Mouse (Mus musculus) myocyte (in vitro differentiated cells): ENCODE results near the gene H2-Ke6. TPM values are rescaled to one million over a fixed set of nuclear protein-coding genes. Genes with fewer than 3 reads are reported as not detected.

Experiments used
- H3K27me3 ChIP-seq: one replicate; pipeline ENCODE4 v1.6.1; 2011; ENCODE audit not compliant: control insufficient read depth, insufficient read depth, insufficient read length
- H3K36me3 ChIP-seq: one replicate; pipeline ENCODE4 v1.6.1; 2011; ENCODE audit not compliant: control insufficient read depth, insufficient read depth
- H3K4me2 ChIP-seq: one replicate; pipeline ENCODE4 v1.6.1; 2011; ENCODE audit warnings: low read depth, control low read depth
- H3K4me3 ChIP-seq: one replicate; pipeline ENCODE4 v1.5.1; 2011; ENCODE audit warnings: mild to moderate bottlenecking, control low read depth, moderate library complexity
- H3K79me2 ChIP-seq: one replicate; pipeline ENCODE4 v1.6.1; 2011; ENCODE audit not compliant: control insufficient read depth, insufficient read depth
- H3ac ChIP-seq: one replicate; pipeline ENCODE4 v1.6.1; 2011; ENCODE audit not compliant: control insufficient read depth, insufficient read length
- CEBPB ChIP-seq: IDR thresholded peaks from 2 replicates; pipeline ENCODE4 v1.6.1; 2011; ENCODE audit warnings: mild to moderate bottlenecking, moderate library complexity; ENCODE audit not compliant: poor library complexity, insufficient read depth, severe bottlenecking
- E2F4 ChIP-seq: IDR thresholded peaks from one replicate; pipeline ENCODE4 v1.6.1; 2011; ENCODE audit warnings: mild to moderate bottlenecking, control low read depth, moderate library complexity; ENCODE audit not compliant: insufficient read depth
- MAX ChIP-seq: IDR thresholded peaks from one replicate; pipeline ENCODE4 v1.6.1; 2011; ENCODE audit warnings: low read depth, mild to moderate bottlenecking, control low read depth
- MYOD1 ChIP-seq, 3 experiments: IDR thresholded peaks; one replicate each; pipeline ENCODE4 v1.6.1; 2011; ENCODE audit warnings: control low read depth in 2 of 3, low read depth in 2 of 3, mild to moderate bottlenecking in 2 of 3, moderate library complexity in 1 of 3; ENCODE audit not compliant: insufficient read length in 2 of 3, control insufficient read depth in 1 of 3
- MYOG ChIP-seq, 3 experiments: IDR thresholded peaks; one replicate each; pipeline ENCODE4 v1.6.1; 2011; ENCODE audit warnings: control low read depth in 2 of 3, low read depth in 2 of 3, mild to moderate bottlenecking in 2 of 3; ENCODE audit not compliant: insufficient read length in 2 of 3, control insufficient read depth in 1 of 3, insufficient read depth in 1 of 3
- POLR2A ChIP-seq: IDR thresholded peaks from one replicate; pipeline ENCODE4 v1.6.1; 2011; ENCODE audit warnings: low read depth, mild to moderate bottlenecking, control low read depth, moderate library complexity; ENCODE audit not compliant: insufficient read length
- POLR2AphosphoS2 ChIP-seq: IDR thresholded peaks from one replicate; pipeline ENCODE4 v1.6.1; 2011; ENCODE audit warnings: low read depth, control low read depth; ENCODE audit not compliant: insufficient read length
- REST ChIP-seq: IDR thresholded peaks from one replicate; pipeline ENCODE4 v1.6.1; 2011; ENCODE audit warnings: mild to moderate bottlenecking, control low read depth, moderate library complexity; ENCODE audit not compliant: insufficient read depth, insufficient read length
- SRF ChIP-seq: IDR thresholded peaks from one replicate; pipeline ENCODE4 v1.6.1; 2011; ENCODE audit warnings: low read depth; ENCODE audit not compliant: control insufficient read depth, insufficient read length
- TCF12 ChIP-seq: IDR thresholded peaks from one replicate; pipeline ENCODE4 v1.6.1; 2011; ENCODE audit warnings: mild to moderate bottlenecking, control low read depth; ENCODE audit not compliant: poor library complexity, insufficient read depth, severe bottlenecking
- TCF3 ChIP-seq: IDR thresholded peaks from one replicate; pipeline ENCODE4 v1.6.1; 2011; ENCODE audit warnings: low read depth, control low read depth; ENCODE audit not compliant: insufficient read length
- USF1 ChIP-seq: IDR thresholded peaks from one replicate; pipeline ENCODE4 v1.6.1; 2011; ENCODE audit warnings: low read depth, mild to moderate bottlenecking, control low read depth, moderate library complexity
- polyA plus RNA-seq: library from polyadenylated mRNA; unstranded; fragments of >200 nt; fragmentation: generic; extraction: Trizol; gene quantifications from one replicate; pipeline ENCODE4 v1.2.1, GENCODE M21; 2012; ENCODE audit warnings: missing spikeins

Gene H2-Ke6
- polyA plus RNA-seq, 1 experiment = 51.1 TPM

DNA sequence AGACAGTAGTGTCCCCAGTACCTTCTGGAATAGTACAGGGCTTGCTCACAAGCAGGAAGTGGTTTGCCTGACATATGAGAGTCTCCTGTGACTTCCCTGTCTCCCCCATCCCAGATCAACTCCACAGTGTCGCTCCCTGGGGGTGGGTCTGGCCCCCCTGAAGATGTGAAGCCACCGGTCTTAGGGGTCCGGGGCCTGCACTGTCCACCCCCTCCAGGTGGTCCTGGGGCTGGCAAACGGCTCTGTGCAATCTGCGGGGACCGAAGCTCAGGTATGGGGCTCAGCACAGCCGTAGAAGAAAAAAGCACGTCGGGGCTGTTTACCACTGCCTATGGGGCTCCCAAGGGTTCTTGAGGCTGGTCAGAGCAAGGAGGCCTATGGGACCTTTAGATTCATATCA, 5.6 kb upstream of the H2-Ke6 start:
- peaks cover 39% of the 10 kb centered on the region for H3K79me2 ChIP-seq
- TF ChIP-seq MYOD1 (IDR thresholded peaks at IDR 0.05; ENCODE audit: control insufficient read depth in 1 of 3, insufficient read length in 2 of 3, low read depth in 2 of 3) = no peak
- TF ChIP-seq REST = no peak
- TF ChIP-seq TCF3 = no peak
- TF ChIP-seq SRF = no peak
- TF ChIP-seq MAX = no peak
- TF ChIP-seq CEBPB = no peak
- no peak for TF ChIP-seq POLR2AphosphoS2
- no peak for TF ChIP-seq E2F4
- H3ac ChIP-seq = no peak overlapping the region
- peaks cover 13% of the 10 kb centered on the region for H3K36me3 ChIP-seq
- peak overlapping the region; percentile 88 for H3K4me2 ChIP-seq
- peak overlapping the region; percentile 99 for H3K4me3 ChIP-seq
- H3K27me3 ChIP-seq = no peaks in the 10 kb centered on the region

DNA sequence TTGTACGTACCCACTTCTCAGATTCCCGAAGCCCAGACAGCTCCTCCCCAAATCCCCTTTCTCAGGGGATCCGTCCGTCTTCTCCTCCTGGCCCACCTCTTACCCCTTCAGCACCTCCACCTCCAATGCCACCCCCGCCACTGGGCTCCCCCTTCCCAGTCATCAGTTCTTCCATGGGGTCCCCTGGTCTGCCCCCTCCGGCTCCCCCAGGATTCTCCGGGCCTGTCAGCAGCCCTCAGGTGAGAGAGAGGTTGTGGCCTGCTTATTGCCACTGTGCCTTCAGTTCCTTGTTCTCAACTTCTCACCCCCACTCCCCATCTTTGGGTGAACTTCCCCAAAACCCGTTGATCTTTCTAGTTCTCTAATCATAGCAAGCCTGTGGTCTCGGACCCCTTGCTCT, 4.9 kb upstream of the H2-Ke6 start:
- Histone ChIP-seq H3K27me3 (no peaks in the 10 kb centered on the region), H3K79me2 (peaks cover 39% of the 10 kb centered on the region), H3K4me3 (peak overlapping the region; percentile 99), H3K36me3 (peaks cover 17% of the 10 kb centered on the region), H3K4me2 (peak overlapping the region; percentile 88), H3ac (peak overlapping the region; percentile 71)
- no peak for TF ChIP-seq TCF3
- no peak for TF ChIP-seq SRF
- no peak for TF ChIP-seq CEBPB
- TF ChIP-seq TCF12 = no peak
- no peak for TF ChIP-seq POLR2A
- no peak for TF ChIP-seq REST

DNA sequence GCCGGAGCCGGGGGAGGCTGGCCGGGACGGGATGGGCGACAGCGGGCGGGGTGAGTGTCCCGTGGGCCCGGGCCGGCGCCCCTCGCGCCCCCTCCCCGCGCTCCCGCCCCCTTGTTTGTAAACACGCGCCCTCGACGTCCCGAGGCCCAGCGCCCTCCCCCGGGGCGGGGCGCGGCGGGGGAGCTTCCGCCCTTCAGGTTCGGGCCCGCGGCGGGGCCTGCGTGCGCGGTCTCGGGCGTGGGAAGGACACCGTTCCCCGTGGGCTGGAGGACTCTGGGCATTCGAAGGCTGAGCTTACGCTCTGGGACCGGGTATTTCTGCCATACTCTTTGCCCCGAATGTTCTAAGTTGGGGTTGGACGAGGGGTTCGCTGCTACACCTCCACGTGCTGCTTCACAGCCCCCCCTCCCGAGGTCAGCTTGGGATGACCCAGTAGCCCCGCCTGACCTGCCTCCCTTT, 4.3 kb upstream of the H2-Ke6 start:
- Histone ChIP-seq H3K79me2 (peaks cover 39% of the 10 kb centered on the region), H3ac (peak overlapping the region; percentile 71), H3K4me3 (peak overlapping the region; percentile 99), H3K36me3 (peaks cover 12% of the 10 kb centered on the region), H3K27me3 (no peaks in the 10 kb centered on the region), H3K4me2 (peak overlapping the region; percentile 88)
- TF ChIP-seq E2F4 (peak; percentile 48), POLR2A (peak; percentile 75), REST (no peak)

DNA sequence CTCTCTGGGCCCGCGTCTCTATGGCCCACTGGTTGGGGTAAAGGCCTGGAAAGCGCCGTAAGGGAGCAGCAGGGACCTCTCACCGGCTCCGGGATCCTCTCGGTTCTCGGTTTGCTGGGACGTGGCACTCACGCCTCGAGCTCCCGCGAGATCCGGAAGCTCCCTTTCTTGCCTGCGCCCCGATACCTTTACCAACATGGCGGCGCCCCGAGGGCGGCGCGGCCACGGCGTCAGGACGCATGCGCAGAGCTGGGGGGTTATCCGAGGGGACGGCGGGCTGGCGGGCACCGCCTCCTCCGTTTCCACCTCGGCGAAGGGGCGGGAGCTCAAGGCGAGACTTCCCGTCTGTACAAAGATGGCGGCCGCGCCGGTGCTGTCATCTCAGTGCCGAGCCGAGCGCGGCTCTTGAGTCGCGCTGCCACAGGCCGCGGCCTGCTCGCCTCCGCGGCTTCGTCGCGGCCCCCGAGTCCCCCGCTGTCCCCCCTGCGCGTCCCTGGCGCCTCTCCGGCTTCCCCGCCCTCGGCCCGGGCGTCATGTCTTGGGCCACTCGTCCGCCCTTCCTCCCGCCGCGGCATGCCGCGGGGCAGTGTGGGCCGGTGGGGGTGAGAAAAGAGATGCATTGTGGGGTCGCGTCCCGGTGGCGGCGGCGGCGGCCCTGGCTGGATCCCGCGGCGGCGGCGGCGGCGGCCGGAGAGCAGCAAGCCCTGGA, 3.8 kb upstream of the H2-Ke6 start, which contains the start of the genes Slc39a7 and Rxrb:
Gene Slc39a7, minus strand, starts transcription at position 218 of the 709 bp plus-strand sequence.
Gene Rxrb, plus strand, starts transcription at position 348 of the 709 bp plus-strand sequence.
- H3K4me3 ChIP-seq = peak within 1 kb of the TSS; percentile 99
- peaks cover 39% of the 10 kb centered on the region for H3K79me2 ChIP-seq
- H3K36me3 ChIP-seq = peaks cover 12% of the 10 kb centered on the region
- no peak for TF ChIP-seq TCF12
- TF ChIP-seq POLR2A = peak; percentile 62
- peak in 1 of 3 experiments; percentile 4 for TF ChIP-seq MYOG (IDR thresholded peaks at IDR 0.05; ENCODE audit: control insufficient read depth in 1 of 3, insufficient read depth in 1 of 3, insufficient read length in 2 of 3, low read depth in 2 of 3)
- TF ChIP-seq CEBPB = no peak
- TF ChIP-seq POLR2AphosphoS2 = peak; percentile 80
- TF ChIP-seq TCF3 = no peak
- TF ChIP-seq E2F4 = no peak
- no peak for TF ChIP-seq MAX
- no peak for TF ChIP-seq REST
- TF ChIP-seq SRF = no peak
- no peak for TF ChIP-seq USF1
- no peak for TF ChIP-seq MYOD1 (IDR thresholded peaks at IDR 0.05; ENCODE audit: control insufficient read depth in 1 of 3, insufficient read length in 2 of 3, low read depth in 2 of 3)
- peak within 1 kb of the TSS; percentile 71 for H3ac ChIP-seq
- H3K27me3 ChIP-seq = no peaks in the 10 kb centered on the region
- peak within 1 kb of the TSS; percentile 95 for H3K4me2 ChIP-seq

DNA sequence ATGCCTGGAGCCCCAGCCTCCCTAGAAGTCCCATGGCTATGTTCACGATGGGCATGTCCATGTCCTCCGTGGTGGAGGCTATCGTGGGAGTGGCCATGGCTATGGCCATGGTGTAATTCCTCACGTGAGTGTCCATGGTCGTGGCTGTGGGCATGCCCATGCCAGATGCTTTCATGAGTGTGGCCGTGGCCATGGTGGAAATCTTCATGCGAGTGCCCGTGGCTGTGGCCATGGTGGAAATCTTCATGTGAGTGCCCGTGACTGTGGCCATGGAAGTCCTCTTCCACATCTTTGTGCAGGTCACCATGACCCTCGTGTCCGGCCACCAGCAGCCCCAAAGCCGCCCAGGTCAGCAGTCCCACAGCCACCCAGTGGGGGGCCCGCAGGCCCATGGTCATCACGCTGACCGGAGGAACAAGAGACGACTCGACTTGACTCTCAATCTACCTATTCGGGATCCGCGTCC, 3.0 kb upstream of the H2-Ke6 start:
- peaks cover 12% of the 10 kb centered on the region for H3K36me3 ChIP-seq
- peak overlapping the region; percentile 71 for H3ac ChIP-seq
- TF ChIP-seq POLR2AphosphoS2 (peak; percentile 65), MAX (no peak), TCF12 (no peak), SRF (no peak), MYOG (IDR thresholded peaks at IDR 0.05; ENCODE audit: control insufficient read depth in 1 of 3, insufficient read depth in 1 of 3, insufficient read length in 2 of 3, low read depth in 2 of 3) (no peak), TCF3 (no peak), CEBPB (no peak), POLR2A (peak; percentile 51), REST (no peak), MYOD1 (IDR thresholded peaks at IDR 0.05; ENCODE audit: control insufficient read depth in 1 of 3, insufficient read length in 2 of 3, low read depth in 2 of 3) (no peak), USF1 (no peak), E2F4 (no peak)

More for the DNA sequence above, 3.0 kb upstream of the H2-Ke6 start:
- H3K27me3 ChIP-seq = no peaks in the 10 kb centered on the region
- H3K4me3 ChIP-seq = peak overlapping the region; percentile 99
- H3K79me2 ChIP-seq = peaks cover 39% of the 10 kb centered on the region
- H3K4me2 ChIP-seq = peak overlapping the region; percentile 95
